Mouse (Mus musculus): ENCODE data around the gene Ttc9b.

DNA sequence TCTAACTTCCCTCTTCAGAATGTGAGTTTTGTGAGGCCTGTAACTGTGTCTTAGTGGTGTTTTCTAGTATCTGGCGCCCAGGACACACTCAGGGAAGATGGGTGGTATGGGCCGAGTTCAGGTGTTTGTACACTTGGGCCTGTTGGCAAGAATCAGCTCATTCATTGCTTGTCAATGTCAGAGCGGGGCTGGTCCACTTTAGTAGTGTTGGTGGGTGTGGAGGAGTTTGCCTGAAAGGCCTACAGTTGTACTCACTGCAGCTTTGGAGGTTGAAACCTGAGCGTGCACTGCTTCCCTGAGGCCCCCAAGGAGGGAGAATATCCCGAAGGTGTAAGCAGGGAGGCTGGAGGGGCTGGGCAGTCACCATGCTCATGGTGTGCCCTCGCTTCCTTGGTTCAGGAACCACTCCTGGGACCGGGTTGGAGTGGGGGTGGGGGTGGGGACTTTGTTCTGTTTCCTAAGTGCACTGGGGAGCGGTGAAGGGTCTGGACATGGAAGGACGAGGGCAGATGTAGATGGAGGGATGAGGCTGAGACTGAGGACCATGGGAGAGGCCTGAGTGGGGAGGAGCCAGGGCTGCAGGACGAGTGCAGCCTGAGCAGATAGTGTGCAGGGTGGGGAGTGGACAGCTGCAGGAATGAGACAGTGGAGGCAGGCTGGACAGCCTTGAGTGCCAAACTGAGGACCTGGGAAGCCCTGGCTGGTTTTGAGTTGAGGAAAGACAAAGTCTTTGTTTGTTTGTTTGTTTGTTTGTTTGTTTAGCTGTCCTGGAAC lies 47.0 kb upstream of the Ttc9b start:
- no peak for TF ChIP-seq CTCF (IDR thresholded peaks at IDR 0.05; ENCODE audit: low read depth)
- no peak for TF ChIP-seq EP300 (optimal IDR thresholded peaks at IDR 0.05)

All from stomach, postnatal 0 days (tissue).